Mouse (Mus musculus) liver, embryonic 15.5 days (tissue): Measurements from ENCODE around the gene AL607142.1. TPM values are rescaled to one million over a fixed set of nuclear protein-coding genes. Genes with fewer than 3 reads are reported as not detected.

Source experiments
- ATAC-seq: fragments of 200-750 bp; cut with Nextera tagmentation; 2 replicates; pipeline ENCODE4 v1.8.0; 2017; ENCODE audit warnings: moderate number of reproducible peaks, mild to moderate bottlenecking, moderate library complexity; ENCODE audit not compliant: insufficient read depth
- H3K27ac ChIP-seq: fragments of 300-500 bp; sonication (generic); replicated peaks from 2 replicates; pipeline ENCODE4 v1.5.1; 2015; ENCODE audit warnings: mild to moderate bottlenecking, inconsistent platforms
- H3K27me3 ChIP-seq: fragments of 300-500 bp; sonication (generic); 2 replicates; pipeline ENCODE4 v1.6.1; 2015; ENCODE audit warnings: mild to moderate bottlenecking, inconsistent platforms
- H3K36me3 ChIP-seq: fragments of 300-500 bp; sonication (generic); replicated peaks from 2 replicates; pipeline ENCODE4 v1.6.1; 2015; ENCODE audit warnings: moderate library complexity, mild to moderate bottlenecking, inconsistent platforms
- H3K4me1 ChIP-seq: fragments of 300-500 bp; sonication (generic); replicated peaks from 2 replicates; pipeline ENCODE4 v1.6.1; 2015; ENCODE audit warnings: inconsistent platforms
- H3K4me2 ChIP-seq: fragments of 300-500 bp; sonication (generic); 2 replicates; pipeline ENCODE4 v1.6.1; 2015; ENCODE audit warnings: moderate library complexity, mild to moderate bottlenecking, inconsistent platforms
- H3K4me3 ChIP-seq: fragments of 300-500 bp; sonication (generic); replicated peaks from 2 replicates; pipeline ENCODE4 v1.5.1; 2015; ENCODE audit warnings: mild to moderate bottlenecking, inconsistent platforms
- H3K9ac ChIP-seq: fragments of 300-500 bp; sonication (generic); 2 replicates; pipeline ENCODE4 v1.6.1; 2015; ENCODE audit warnings: moderate library complexity, mild to moderate bottlenecking, inconsistent platforms
- H3K9me3 ChIP-seq: fragments of 300-500 bp; sonication (generic); replicated peaks from 2 replicates; pipeline ENCODE4 v1.6.1; 2016; ENCODE audit warnings: inconsistent platforms
- WGBS: fragments of 180-500 bp; shearing (Covaris S2); methylation state at CpG from one replicate; pipeline ENCODE4 v1.1.7; 2015; ENCODE audit warnings: mixed read lengths; ENCODE audit not compliant: insufficient replicate concordance; 5-methylcytosine and 5-hydroxymethylcytosine counted together
- polyA plus RNA-seq: library from polyadenylated mRNA; unstranded; fragments of >200 nt; fragmentation: Nextera tagmentation; extraction: Ambion mirVana; gene quantifications from 2 replicates; pipeline ENCODE4 v1.2.1, GENCODE M21; 2015

The AL607142.1 gene
- polyA plus RNA-seq, 1 experiment from 2014 or later, result not detected

DNA sequence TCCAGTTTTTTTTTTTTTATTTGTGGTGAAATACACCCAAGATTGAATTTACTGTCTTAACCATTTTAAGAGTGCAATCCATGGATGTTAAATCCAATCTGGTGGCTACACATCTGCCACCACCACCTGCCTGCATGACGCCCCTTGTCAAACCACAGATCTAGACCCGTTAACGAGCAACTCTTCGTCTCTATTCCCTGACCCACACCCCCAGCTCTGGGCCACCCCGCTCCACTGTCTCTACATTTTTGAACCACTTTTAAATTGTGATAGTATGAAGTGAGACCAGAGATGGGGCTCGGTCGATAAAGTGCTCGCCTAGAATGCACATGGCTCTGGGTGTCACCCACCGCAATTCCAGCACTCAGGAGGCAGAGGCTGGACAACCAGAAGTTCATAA is 8.3 kb upstream of the AL607142.1 start:
- Histone ChIP-seq H3K27ac (no peak overlapping the region), H3K4me2 (no peak overlapping the region)
- WGBS, result 54% methylated on average over 9 of the region's 9 CpGs

DNA sequence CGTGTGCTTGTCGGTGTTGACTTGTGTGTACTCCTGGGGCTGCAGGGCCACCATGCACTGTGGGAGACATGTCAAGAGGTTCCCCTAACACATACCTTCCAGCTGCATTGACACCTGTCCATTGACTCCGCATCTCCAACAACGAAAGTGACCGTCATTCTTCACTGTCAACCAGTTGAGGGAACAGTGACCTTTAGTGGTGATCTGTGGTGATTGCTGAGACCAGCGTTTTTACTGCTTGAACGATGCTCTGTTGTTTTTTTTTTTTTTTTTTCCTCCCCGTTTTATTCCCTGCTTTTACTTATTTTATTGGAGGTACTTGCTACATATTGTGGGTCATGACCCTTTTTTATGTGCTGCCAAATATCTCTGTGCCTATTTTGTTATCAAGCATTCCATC is 7.3 kb upstream of the AL607142.1 start:
- ATAC-seq, result no peak
- Histone ChIP-seq H3K4me2 (no peak overlapping the region), H3K27me3 (no peaks in the 10 kb centered on the region), H3K4me3 (no peak overlapping the region), H3K4me1 (0 out of 2 replicates have a peak, but pooled peaks cover 4% of the 10 kb centered on the region), H3K36me3 (no peaks in the 10 kb centered on the region), H3K9ac (no peak overlapping the region), H3K27ac (no peak overlapping the region), H3K9me3 (no peaks in the 10 kb centered on the region)
- 63% methylated on average over 8 of the region's 8 CpGs for WGBS

More for the DNA sequence above, 8.3 kb upstream of the AL607142.1 start:
- Histone ChIP-seq H3K9me3 (no peaks in the 10 kb centered on the region), H3K4me3 (no peak overlapping the region), H3K27me3 (no peaks in the 10 kb centered on the region), H3K9ac (no peak overlapping the region), H3K36me3 (no peaks in the 10 kb centered on the region), H3K4me1 (0 out of 2 replicates have a peak, but pooled peaks cover 4% of the 10 kb centered on the region)
- no peak for ATAC-seq

DNA sequence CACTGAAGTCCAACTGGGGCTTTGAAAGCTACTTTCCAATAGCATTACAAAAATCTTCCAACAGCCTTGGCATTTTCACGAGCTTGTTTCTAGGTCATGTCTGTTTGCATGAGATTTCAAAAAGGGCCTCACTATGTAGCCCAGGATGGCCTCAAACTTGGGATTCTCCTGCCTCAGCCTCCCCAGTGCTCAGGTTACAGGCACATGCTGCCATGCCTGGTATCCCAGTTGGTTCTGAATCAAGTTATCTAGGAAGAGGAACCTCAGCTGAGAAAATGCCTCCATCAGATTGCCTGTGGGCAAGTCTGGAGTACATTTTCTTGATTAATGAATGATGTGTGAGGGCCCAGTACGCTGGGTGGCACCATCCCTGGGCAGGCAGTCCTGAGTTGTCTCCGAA is 6.6 kb upstream of the AL607142.1 start:
- Histone ChIP-seq H3K4me3 (no peak overlapping the region), H3K4me2 (no peak overlapping the region), H3K36me3 (no peaks in the 10 kb centered on the region), H3K27ac (no peak overlapping the region), H3K9me3 (no peaks in the 10 kb centered on the region), H3K27me3 (no peaks in the 10 kb centered on the region), H3K9ac (no peak overlapping the region), H3K4me1 (0 out of 2 replicates have a peak, but pooled peaks cover 4% of the 10 kb centered on the region)
- 54% methylated on average over 3 of the region's 3 CpGs for WGBS
- ATAC-seq, result no peak

DNA sequence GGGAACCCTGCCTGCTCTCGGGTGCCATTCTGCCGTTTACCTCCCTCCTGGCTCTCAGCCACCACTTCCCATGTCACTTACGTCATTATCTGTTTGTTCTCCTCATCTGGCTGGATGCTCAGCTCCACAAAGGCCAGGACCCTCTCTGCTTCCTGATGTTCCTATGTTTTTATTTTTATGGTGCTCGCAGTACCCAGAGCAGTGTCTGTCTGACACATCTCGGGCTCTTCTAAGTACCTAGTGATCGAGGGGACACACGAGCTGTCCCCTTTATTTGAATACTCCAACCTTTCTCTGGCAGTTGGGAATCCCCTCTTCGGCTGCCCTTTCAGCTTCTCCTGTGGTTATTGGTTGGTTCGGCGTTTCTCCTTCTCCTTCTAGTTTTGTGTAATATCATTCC is 6.0 kb upstream of the AL607142.1 start:
- no peak overlapping the region for H3K4me3 ChIP-seq
- H3K27me3 ChIP-seq, result no peaks in the 10 kb centered on the region
- no peak overlapping the region for H3K27ac ChIP-seq
- no peaks in the 10 kb centered on the region for H3K36me3 ChIP-seq
- 0 out of 2 replicates have a peak, but pooled peaks cover 4% of the 10 kb centered on the region for H3K4me1 ChIP-seq
- H3K9ac ChIP-seq, result no peak overlapping the region
- ATAC-seq, result no peak
- WGBS, result 54% methylated on average over 10 of the region's 10 CpGs
- no peak overlapping the region for H3K4me2 ChIP-seq
- no peaks in the 10 kb centered on the region for H3K9me3 ChIP-seq

DNA sequence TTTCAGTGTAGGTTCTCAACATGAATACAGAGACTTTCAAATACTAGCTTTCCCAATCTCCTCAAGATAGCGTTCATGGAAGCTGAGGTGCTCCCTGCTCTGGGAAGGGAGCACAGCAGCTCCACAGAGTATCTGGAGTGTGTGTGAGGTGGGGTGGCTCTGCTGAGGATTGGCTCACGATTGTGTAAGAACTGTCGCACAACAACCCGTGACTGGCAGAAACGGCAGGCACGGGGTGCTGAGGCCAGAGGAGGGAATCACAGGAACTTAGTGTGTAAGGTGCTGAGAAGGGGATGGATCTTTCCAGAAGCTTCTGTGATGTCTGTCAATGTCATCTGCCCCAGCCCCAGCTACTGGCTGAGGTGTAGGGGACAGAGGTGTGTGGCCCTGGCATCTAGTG is 3.1 kb upstream of the AL607142.1 start:
- H3K9me3 ChIP-seq, result no peaks in the 10 kb centered on the region
- no peak overlapping the region for H3K4me3 ChIP-seq
- H3K4me1 ChIP-seq, result no peaks in the 10 kb centered on the region
- WGBS, result 61% methylated on average over 6 of the region's 6 CpGs
- H3K27ac ChIP-seq, result no peak overlapping the region
- H3K27me3 ChIP-seq, result no peaks in the 10 kb centered on the region
- no peak overlapping the region for H3K9ac ChIP-seq
- no peak for ATAC-seq
- no peaks in the 10 kb centered on the region for H3K36me3 ChIP-seq
- H3K4me2 ChIP-seq, result no peak overlapping the region

DNA sequence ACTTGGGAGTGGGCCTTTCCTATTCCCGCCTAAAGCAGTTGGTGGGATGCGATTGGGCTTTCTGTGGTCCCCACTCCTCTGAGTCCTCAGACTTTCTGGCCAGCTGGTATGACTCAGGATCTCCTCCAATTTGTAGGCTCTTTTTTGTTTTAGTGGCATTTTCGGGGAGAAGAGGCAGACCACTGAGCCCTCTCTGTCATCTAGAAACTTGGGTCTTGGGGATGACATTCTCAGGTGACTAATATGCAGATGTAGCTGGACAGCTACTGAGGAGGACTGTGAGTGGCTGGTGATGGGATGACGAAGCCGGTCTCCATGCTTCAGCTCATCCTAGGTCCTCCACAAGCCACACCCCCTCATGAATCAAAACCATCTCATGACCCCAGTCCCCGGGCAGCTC is 2.6 kb upstream of the AL607142.1 start:
- no peak overlapping the region for H3K27ac ChIP-seq
- H3K27me3 ChIP-seq, result no peaks in the 10 kb centered on the region
- H3K36me3 ChIP-seq, result no peaks in the 10 kb centered on the region
- no peak overlapping the region for H3K4me3 ChIP-seq
- H3K9ac ChIP-seq, result no peak overlapping the region
- no peak for ATAC-seq
- WGBS, result 57% methylated on average over 6 of the region's 6 CpGs
- H3K9me3 ChIP-seq, result no peaks in the 10 kb centered on the region
- H3K4me2 ChIP-seq, result no peak overlapping the region
- H3K4me1 ChIP-seq, result no peaks in the 10 kb centered on the region

DNA sequence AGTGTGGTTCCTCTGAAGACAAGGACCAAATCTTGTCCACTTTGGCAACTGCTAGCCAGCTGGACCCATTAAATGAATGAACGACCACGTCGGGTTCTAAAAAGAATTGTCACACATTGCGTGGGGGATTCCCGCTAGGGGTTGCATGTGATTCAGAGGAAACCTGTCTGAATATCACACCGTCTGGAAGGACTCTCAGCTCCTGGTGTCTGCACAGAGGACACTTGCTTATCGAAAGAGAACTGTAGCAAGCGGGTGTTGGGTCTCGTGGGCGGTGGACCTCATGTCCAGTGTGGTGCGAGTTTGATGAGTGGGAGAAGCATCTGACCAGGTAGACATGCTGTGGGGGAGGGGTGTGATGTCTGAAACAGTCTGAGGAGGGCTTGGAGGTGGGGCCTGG is 2.0 kb upstream of the AL607142.1 start:
- H3K4me3 ChIP-seq, result no peak overlapping the region
- no peaks in the 10 kb centered on the region for H3K36me3 ChIP-seq
- H3K4me2 ChIP-seq, result no peak overlapping the region
- no peaks in the 10 kb centered on the region for H3K4me1 ChIP-seq
- ATAC-seq, result no peak
- no peaks in the 10 kb centered on the region for H3K9me3 ChIP-seq
- H3K27me3 ChIP-seq, result no peaks in the 10 kb centered on the region
- no peak overlapping the region for H3K9ac ChIP-seq
- WGBS, result 71% methylated on average over 11 of the region's 11 CpGs
- no peak overlapping the region for H3K27ac ChIP-seq

DNA sequence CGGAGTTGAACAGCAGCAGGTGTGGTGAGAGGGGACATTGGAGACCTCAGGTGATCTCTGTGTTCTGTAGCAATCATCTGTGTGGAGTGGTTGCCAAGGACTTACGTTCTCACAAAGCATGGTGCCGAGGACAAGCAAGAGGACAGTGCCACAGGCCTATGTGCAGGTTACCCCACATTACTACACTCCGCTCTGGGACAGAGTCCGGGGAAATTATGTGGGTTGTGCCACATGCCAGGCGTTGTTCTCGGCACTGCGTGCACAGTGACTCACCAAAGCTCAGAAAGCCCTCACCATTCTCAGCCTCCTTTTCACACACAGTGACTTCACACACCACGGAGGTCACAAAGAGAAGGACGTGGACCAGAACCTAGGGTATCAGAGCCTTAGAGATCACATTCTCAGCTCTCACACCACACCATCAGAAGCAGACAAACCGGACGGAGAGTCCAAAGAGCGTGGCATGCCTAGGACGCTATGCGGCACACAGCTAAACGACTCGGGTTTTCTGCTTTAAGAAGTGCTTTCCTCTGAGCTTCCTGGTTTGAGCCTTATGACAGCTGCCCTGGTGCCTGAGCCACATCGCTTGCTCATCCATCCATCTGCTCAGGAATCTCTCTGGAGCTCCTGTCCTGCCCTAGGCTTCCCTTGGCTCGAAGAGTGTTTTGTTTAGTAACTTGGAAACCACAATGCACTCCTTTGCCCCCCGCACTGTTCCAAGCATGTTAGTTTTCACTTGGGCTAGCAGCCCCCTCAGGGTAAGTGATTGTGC is 1.3 kb upstream of the AL607142.1 start:
- Histone ChIP-seq H3K9me3 (no peaks in the 10 kb centered on the region), H3K27me3 (no peaks in the 10 kb centered on the region), H3K27ac (no peak overlapping the region), H3K9ac (no peak overlapping the region), H3K4me1 (no peaks in the 10 kb centered on the region), H3K36me3 (no peaks in the 10 kb centered on the region), H3K4me3 (no peak overlapping the region), H3K4me2 (no peak overlapping the region)
- no peak for ATAC-seq
- 79% methylated on average over 20 of the region's 20 CpGs for WGBS

DNA sequence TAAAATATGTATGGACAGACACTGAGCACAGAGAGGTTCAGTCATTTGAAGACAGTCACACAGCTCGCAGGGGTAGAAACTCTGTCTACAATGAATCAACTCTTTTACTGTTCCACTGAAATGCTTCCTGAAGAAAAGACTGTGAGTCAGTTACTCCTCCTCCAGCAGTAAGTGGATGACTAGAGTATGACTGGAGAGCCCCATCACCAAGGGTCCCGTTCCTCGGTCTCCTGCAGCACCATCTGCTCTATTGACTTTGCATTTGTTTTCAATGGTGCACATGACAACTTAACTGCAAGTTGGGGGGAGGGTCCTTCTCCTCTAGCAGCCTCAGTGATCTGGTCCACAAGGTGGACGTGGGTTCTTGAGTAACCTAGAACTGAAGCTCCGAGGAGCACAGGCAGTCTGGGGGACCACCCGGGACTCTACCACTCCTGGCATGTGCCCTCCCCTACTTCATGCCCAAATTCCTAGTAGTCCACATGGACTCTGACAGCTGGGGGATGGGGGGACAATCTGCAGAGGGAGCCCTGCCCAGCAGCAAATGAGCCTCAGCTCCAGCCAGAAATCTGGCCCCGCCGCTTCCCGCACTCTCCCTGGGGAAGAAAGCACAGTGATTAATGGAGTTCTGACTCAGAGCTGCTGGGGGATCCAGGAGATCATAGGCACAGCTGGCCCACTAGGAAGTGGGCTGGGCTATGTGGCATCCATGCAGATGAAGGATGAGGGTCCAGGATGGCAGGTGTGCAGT is 2.2 kb downstream of the AL607142.1 start:
- Histone ChIP-seq H3K9ac (no peak overlapping the region), H3K9me3 (no peaks in the 10 kb centered on the region)
- WGBS, result 70% methylated on average over 9 of the region's 9 CpGs

DNA sequence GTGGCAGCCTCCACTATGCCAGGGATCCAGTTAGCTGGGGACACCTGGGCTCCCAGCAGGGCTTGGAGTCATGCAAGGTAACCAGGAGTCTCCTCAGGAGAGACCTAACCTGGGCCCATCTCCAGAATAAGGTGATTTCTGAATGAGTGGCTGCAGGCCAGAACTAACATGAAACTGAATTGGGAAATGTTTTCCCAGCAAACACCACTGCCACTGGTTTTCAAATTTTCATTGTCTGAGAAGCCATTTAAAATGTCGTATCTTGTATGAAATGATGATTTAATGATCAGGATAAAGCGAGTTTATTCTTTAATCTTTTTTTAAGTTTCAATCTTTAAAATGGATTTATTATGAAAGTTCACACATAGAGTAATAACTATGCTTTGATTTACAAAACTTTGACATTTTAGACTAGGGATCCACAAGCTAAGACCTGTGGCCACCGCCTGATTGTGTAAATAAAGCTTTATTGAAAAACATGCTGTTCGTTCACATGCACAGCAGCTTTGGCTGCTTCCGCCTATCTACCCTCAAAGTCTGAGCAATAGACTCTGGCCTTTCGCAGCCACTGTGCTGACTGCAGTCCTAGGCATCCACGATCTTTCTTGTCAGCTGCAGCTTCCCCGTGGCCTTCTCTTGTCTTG is 2.9 kb downstream of the AL607142.1 start:
- H3K9ac ChIP-seq, result no peak overlapping the region
- no peak for ATAC-seq
- H3K4me3 ChIP-seq, result no peak overlapping the region
- H3K27me3 ChIP-seq, result no peaks in the 10 kb centered on the region
- WGBS, result 64% methylated on average over 8 of the region's 8 CpGs
- H3K4me1 ChIP-seq, result no peaks in the 10 kb centered on the region
- no peak overlapping the region for H3K27ac ChIP-seq
- no peak overlapping the region for H3K4me2 ChIP-seq
- H3K9me3 ChIP-seq, result no peaks in the 10 kb centered on the region
- no peaks in the 10 kb centered on the region for H3K36me3 ChIP-seq

More for the DNA sequence above, 2.2 kb downstream of the AL607142.1 start:
- no peaks in the 10 kb centered on the region for H3K4me1 ChIP-seq
- H3K4me2 ChIP-seq, result no peak overlapping the region
- no peak overlapping the region for H3K27ac ChIP-seq
- ATAC-seq, result no peak
- no peak overlapping the region for H3K4me3 ChIP-seq
- no peaks in the 10 kb centered on the region for H3K36me3 ChIP-seq
- no peaks in the 10 kb centered on the region for H3K27me3 ChIP-seq

DNA sequence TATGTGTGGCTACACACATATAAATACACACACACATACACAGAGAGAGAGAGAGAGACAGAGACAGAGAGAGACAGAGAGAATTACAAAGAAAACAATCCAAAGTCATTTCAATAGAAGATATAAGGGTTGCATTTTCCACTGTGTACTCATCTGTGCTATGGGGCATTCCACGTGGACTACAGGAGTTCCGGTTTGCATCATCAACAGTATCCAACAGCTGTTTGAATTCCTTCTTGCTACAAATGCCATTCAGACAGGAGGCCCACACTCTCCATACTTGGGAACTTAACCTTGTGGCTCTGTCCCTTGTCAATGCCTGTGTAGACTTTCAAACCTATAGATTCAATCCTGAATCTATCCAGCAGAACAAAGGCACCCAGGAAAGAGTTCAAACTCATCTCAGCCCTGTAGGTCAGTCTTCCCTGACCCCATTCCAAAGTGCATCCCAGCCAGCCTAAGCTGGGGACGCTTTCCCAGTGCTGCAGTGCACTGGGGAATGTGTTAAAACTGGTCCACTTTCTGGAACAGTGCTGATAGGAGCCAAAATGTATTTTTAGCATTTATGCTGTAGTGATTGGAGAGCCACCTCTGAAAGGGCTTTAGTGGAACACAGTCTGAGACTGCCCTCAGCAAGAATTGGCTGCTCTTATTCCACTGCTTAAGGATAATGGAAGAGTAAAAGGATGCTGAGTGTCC is 4.2 kb downstream of the AL607142.1 start:
- ATAC-seq, result no peak
- no peak overlapping the region for H3K27ac ChIP-seq
- H3K4me1 ChIP-seq, result no peaks in the 10 kb centered on the region
- H3K9me3 ChIP-seq, result no peaks in the 10 kb centered on the region
- H3K27me3 ChIP-seq, result no peaks in the 10 kb centered on the region
- H3K36me3 ChIP-seq, result no peaks in the 10 kb centered on the region
- no peak overlapping the region for H3K9ac ChIP-seq
- no peak overlapping the region for H3K4me3 ChIP-seq
- H3K4me2 ChIP-seq, result no peak overlapping the region
- 53% methylated on average over 3 of the region's 3 CpGs for WGBS
